Mouse (Mus musculus): Measurements from ENCODE around the gene Fbxl15. TPM values are rescaled to one million over a fixed set of nuclear protein-coding genes. Genes with fewer than 3 reads are reported as not detected.

The Fbxl15 gene
- polyA plus RNA-seq, 3 experiments from 2014 or later = 3.9 to 6.4 (median 4.5) TPM

DNA sequence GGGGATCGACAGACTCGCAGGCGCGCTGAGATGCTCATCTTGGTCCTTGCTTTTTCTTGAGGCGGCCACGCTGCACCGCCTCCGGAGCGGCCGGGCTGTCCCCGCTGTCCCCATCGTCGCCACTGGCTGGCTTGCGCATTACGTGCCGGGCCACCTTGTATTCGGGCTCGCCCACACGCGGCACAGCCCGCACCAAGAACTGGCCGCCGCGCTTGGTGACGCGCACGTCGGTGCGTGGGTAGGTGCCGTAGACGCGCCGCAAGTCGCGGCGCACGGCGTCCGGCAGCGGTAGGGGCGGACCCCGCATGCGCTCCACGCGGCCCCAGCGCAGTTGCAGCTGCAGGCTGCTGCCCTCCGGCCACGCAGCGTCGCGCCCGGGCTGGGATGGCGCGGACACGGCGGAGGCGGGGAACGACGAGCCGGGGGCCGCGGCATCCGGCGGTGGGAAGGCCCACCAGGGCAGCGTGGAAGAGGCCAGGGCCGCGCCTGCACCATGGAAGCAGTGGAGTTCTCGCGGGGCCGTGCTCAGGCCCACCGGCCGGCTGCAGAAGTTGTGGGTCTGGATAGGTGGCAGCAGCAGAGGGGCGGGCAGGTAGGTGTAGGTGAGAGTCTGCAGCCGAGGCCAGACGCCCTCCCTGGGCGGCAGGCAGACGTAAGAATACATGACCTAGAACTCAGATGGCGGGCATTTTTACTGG is 20.9 kb downstream of the Fbxl15 start:
- ATAC-seq = peak; percentile 87

- ATAC-seq = no peak
These were observed 21.6 kb downstream of the Fbxl15 start for GRCm38 (mm10) chr19:46349550-46349949.

DNA sequence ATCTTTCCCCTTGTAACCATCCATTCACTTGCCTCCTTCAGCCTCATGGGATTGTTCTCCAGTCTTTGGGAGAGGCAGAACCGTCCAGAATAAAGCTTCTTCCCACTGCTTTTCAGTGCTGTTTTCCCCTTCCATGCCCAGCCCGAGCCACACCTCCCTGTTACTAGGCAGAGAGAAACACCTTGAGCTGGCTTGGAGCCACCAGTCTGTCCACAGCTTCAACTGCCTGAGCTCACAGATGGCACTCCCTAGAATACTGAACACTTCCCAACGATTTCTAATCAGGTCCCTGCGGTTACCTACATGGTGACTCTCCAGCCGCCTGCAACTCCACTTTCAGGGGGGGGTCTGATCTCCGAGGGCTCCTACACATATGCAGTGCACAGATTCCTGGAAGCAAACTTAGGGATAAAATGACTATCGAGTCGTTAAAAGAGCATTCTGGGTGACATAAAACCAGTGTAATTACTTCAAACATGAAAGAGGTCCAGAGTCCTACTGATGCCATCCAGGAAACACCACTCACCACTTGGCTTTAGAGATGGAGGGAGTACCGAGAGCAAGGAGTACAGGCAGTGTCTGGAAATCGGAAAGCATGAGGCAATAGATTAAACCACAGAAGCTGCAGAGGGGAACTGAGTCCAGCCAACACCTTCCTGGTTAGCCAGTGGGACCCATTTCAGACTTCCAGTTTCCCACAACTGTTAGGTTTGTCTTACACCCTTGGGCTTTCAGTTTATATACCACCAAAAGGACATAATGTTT is 22.4 kb downstream of the Fbxl15 start, which contains the start of gene 2310034G01Rik:
TSS of gene 2310034G01Rik (minus strand) at position 135 of the 765 bp plus-strand sequence.
- ATAC-seq = no peak

GRCm38 (mm10) chr19:46356701-46357138 is 28.7 kb downstream of the Fbxl15 start:
- ATAC-seq = peak; percentile 95

GRCm38 (mm10) chr19:46357344-46358280 is 29.6 kb downstream of the Fbxl15 start:
- ATAC-seq = no peak

- no peak for ATAC-seq
These were observed 30.4 kb downstream of the Fbxl15 start for GRCm38 (mm10) chr19:46358381-46358780.

GRCm38 (mm10) chr19:46362104-46362503 is 34.1 kb downstream of the Fbxl15 start:
- no peak for ATAC-seq

- ATAC-seq = no peak
These were observed 35.5 kb downstream of the Fbxl15 start for GRCm38 (mm10) chr19:46363294-46364009.

DNA sequence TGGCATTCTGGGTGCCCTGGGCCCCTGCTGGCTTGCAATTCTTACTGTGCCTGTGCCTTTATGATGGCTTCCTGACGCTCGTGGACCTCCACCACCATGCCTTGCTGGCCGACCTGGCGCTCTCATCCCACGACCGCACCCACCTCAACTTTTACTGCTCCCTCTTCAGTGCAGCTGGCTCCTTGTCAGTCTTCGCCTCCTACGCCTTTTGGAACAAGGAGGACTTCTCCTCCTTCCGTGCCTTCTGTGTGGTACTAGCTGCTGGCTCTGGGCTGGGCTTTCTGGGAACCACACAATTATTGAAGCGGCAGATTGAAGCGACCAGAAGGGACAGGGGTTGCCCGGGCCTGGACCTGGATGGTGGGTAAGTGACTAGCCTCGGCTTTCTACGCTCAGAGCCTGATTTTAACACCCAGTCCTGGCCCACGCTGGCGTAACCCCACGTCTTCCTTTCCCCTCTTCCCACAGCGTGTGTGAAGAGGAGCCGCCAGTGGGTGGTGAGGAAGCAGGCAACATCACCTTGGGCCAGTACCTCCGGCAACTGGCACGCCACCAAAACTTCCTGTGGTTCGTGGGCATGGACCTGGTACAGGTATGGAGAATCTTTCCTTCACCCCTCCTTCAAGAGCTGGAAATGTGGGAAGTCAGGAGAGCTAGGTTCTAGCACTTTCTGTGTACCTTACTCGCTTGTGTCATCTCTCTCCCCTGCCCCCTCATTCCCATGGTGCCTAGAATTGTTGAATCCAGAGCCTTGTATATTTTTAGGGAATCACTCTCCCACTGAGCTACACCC is 40.0 kb downstream of the Fbxl15 start:
- ATAC-seq = no peak

DNA sequence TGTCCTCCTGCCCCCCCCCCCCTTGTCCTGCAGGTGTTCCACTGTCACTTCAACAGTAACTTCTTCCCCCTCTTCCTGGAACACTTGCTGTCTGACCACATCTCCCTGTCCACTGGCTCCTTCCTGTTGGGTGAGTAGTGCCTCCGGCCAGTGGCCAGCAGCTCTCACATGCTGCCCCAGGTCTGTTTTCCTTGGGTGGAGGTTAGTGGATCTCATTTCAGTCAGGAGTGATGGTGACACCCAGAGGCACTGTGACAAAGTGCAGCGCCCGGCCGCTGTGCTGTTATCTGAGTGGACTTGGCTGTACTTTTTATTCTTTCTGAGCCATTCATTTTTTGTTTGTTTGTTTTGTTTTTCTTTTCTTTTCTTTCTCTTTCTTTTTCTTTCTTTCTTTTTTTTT is 41.2 kb downstream of the Fbxl15 start:
- ATAC-seq = no peak

DNA sequence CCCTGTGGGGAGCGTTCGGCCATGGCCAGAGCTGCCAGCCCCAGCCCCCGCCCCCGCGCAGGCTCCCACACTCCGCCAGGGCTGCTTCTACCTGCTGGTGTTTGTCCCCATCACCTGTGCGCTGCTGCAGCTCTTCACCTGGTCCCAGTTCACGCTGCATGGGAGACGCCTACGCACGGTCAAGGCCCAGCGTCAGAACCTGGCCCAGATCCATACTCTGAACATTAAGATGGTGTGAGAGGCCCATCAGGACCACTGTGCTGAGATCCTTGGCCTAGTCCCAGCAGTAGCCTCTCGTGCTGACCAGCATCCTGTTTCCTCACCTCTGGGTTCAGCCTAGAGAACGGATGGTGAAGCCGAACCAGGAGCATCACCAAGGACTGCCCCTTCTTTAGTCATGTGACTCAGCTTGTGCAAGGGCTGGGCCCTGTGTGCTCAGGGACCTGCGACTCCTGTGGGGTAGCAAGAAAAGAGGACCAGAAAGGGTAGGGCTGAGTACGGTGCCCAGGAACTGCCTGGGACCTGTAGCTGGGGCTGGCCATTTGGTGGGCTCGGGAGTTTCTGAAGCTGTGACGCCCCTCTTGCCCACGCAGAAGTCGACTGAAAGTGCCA is 46.6 kb downstream of the Fbxl15 start:
- ATAC-seq = no peak

DNA sequence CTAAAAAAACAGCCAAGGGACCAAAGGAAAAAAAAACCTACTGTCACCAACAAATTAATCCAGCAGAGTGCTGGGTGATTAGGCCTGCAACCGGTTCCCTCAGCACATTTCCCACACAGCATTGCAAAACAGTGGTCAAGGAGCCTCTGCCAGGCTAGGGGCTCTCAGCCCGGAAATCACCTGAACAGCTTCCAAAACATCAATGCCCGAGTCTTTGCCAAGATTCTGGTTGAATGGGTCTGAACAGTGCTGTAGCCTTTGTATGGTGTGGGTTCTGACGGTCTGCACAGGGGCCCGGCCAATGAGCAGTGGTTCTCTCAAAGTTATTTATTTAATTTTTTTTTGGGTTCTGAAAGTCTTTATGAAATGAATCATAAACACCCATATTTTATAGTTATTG is 47.5 kb downstream of the Fbxl15 start:
- no peak for ATAC-seq

GRCm38 (mm10) chr19:46375891-46376290 is 47.9 kb downstream of the Fbxl15 start:
- no peak for ATAC-seq

Other genes with a start within 250 kb of the Fbxl15 start
- gene Elovl3, start 196.3 kb upstream of the Fbxl15 start, polyA plus RNA-seq (2017; shearing (Covaris generic)) = not detected
- not detected for gene Pitx3, start 179.9 kb upstream of the Fbxl15 start, polyA plus RNA-seq (2017; shearing (Covaris generic))
- gene Gbf1, start 175.7 kb upstream of the Fbxl15 start, polyA plus RNA-seq (2017; shearing (Covaris generic)) = 10 to 100 TPM; 25.5 to 35.6 (median 32.6) TPM
- 10 to 100 TPM; 15.7 to 27.8 (median 20.7) TPM for gene Nfkb2, start 23.9 kb upstream of the Fbxl15 start, polyA plus RNA-seq (2017; shearing (Covaris generic))
- gene Psd, start 1.0 kb upstream of the Fbxl15 start, polyA plus RNA-seq (2017; shearing (Covaris generic)) = 1 to 10 TPM; 3.1 to 4.1 (median 4.0) TPM
- gene Cuedc2, start 10.5 kb downstream of the Fbxl15 start, polyA plus RNA-seq (2017; shearing (Covaris generic)) = 10 to 100 TPM; 34.9 to 54.1 (median 46.6) TPM
- 1 to 10 TPM; 4.3 to 8.1 (median 5.9) TPM for gene Mfsd13a, start 12.9 kb downstream of the Fbxl15 start, polyA plus RNA-seq (2017; shearing (Covaris generic))
- gene 2310034G01Rik, start 22.1 kb downstream of the Fbxl15 start, polyA plus RNA-seq (2017; shearing (Covaris generic)) = under 1 TPM in 2 of 3 experiments, not detected in 1; 0.24 to 0.44 TPM
- gene Actr1a, start 67.6 kb downstream of the Fbxl15 start, polyA plus RNA-seq (2017; shearing (Covaris generic)) = 100 to 1,000 TPM in 1 of 3 experiments, 10 to 100 TPM in 2; 77.1 to 105 (median 78.0) TPM
- 10 to 100 TPM; 10.7 to 13.6 (median 12.5) TPM for gene Sufu, start 68.7 kb downstream of the Fbxl15 start, polyA plus RNA-seq (2017; shearing (Covaris generic))
- gene Trim8, start 173.5 kb downstream of the Fbxl15 start, polyA plus RNA-seq (2017; shearing (Covaris generic)) = 10 to 100 TPM; 24.1 to 26.3 (median 25.9) TPM
- gene Arl3, start 245.0 kb downstream of the Fbxl15 start, polyA plus RNA-seq (2017; shearing (Covaris generic)) = 10 to 100 TPM; 25.9 to 27.1 (median 26.8) TPM
- gene Sfxn2, start 245.2 kb downstream of the Fbxl15 start, polyA plus RNA-seq (2017; shearing (Covaris generic)) = 1 to 10 TPM; 3.8 to 9.2 (median 8.7) TPM